Mouse (Mus musculus): ENCODE measurements around the gene Cyp2c65.
"Not testable (repeated sequence)": the region's sequence is repeated elsewhere in the genome, so short reads cannot be mapped to it uniquely, and the experiment has no call there.

Cyp2c65 gene

GRCm38 (mm10) chr19:39060719-39061118 is at the start of gene Cyp2c65:
Gene Cyp2c65 (plus strand): TSS chr19:39061015.
- DNase-seq (ENCODE audit: low spot score in 2 of 2) = no peak

GRCm38 (mm10) chr19:39057928-39058327 is 2.9 kb upstream of the Cyp2c65 start:
- no peak for DNase-seq (ENCODE audit: low spot score in 2 of 2)

GRCm38 (mm10) chr19:39098779-39099178 is 38.0 kb downstream of the Cyp2c65 start:
- DNase-seq (ENCODE audit: low spot score in 2 of 2) = not testable (repeated sequence)

GRCm38 (mm10) chr19:39113644-39114043 is 52.8 kb downstream of the Cyp2c65 start, which contains the start of gene Cyp2c66:
Gene Cyp2c66 (plus strand): TSS chr19:39113898.
- no peak for DNase-seq (ENCODE audit: low spot score in 2 of 2)

All from spleen, postnatal 36 days (tissue).